Mouse (Mus musculus): ENCODE results near the gene Sept1. TPM values are rescaled to one million over a fixed set of nuclear protein-coding genes. Genes with fewer than 3 reads are reported as not detected.

The Sept1 gene
- polyA plus RNA-seq, 1 experiment from 2014 or later, result 20.5 TPM

- no peak overlapping the region for H3K9ac ChIP-seq (ENCODE audit: low read depth, low read length)
- WGBS, result 98% methylated on average over 3 of the region's 3 CpGs
- H3K9me3 ChIP-seq (replicated peaks; ENCODE audit: low read length), result no peaks in the 10 kb centered on the region
- H3K27me3 ChIP-seq (ENCODE audit: insufficient read depth, low read length), result no peaks in the 10 kb centered on the region
- no peak overlapping the region for H3K4me3 ChIP-seq (replicated peaks; ENCODE audit: low read depth, low read length)
- peaks cover 7% of the 10 kb centered on the region; the same call in 1 of the 2 replicates for H3K4me1 ChIP-seq (replicated peaks; ENCODE audit: insufficient read depth, low read length)
- H3K27ac ChIP-seq, result no peak overlapping the region
- no peak overlapping the region for H3K4me2 ChIP-seq (ENCODE audit: low read length)
- no peak for DNase-seq (ENCODE audit: low spot score)
- no peak for ATAC-seq (replicated peaks; ENCODE audit: low FRiP score, low read depth)
- TF ChIP-seq CTCF (IDR thresholded peaks at IDR 0.05; ENCODE audit: low read depth), result no peak
- no peaks in the 10 kb centered on the region for H3K36me3 ChIP-seq (ENCODE audit: insufficient read depth, low read length)
Observed at GRCm38 (mm10) chr7:127263526-127263925, 30.6 kb upstream of the Sept1 start.

DNA sequence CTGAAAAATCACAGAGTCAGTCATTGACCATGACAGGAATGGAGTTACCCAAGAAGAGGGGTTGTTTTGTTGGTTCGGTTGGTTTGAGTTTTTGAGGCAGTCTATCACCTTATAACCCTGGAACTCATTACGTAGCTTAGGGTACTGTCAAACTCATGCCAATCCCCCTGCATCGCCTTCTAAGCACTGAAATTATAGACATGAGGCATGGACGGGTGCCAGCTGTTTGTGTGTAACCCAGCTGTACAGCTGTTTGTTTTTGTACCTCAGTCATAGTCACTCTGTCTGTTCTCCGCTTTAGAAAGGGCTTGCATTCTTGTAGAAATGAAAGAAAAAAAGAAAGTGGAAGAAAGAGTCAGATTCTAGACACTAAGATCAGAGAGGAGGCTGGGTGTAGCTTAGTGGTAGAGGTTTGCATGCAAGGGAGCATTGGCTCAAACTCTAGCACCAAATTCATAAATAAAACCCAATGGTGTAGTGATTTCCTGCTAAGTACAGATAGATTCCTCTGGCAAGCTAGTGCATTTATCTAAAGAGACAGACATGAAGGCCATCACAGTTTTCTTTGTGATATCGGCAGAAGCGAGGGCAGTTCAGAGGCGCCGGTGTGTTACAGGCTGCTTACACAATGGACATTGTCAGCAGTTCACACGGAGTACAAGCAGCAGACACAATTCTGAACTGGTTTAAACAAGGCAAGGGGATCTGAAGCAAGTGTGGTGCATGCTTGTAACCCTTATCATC is 29.5 kb upstream of the Sept1 start:
- ATAC-seq (replicated peaks; ENCODE audit: low FRiP score, low read depth), result no peak
- no peak for TF ChIP-seq CTCF (IDR thresholded peaks at IDR 0.05; ENCODE audit: low read depth)
- no peak overlapping the region for H3K4me3 ChIP-seq (replicated peaks; ENCODE audit: low read depth, low read length)
- H3K27me3 ChIP-seq (ENCODE audit: insufficient read depth, low read length), result no peaks in the 10 kb centered on the region
- peaks cover 7% of the 10 kb centered on the region; the same call in 1 of the 2 replicates for H3K4me1 ChIP-seq (replicated peaks; ENCODE audit: insufficient read depth, low read length)
- no peak for DNase-seq (ENCODE audit: low spot score)
- 78% methylated on average over 10 of the region's 10 CpGs for WGBS
- H3K36me3 ChIP-seq (ENCODE audit: insufficient read depth, low read length), result no peaks in the 10 kb centered on the region
- no peaks in the 10 kb centered on the region for H3K9me3 ChIP-seq (replicated peaks; ENCODE audit: low read length)
- no peak overlapping the region for H3K9ac ChIP-seq (ENCODE audit: low read depth, low read length)
- no peak overlapping the region for H3K4me2 ChIP-seq (ENCODE audit: low read length)
- no peak overlapping the region for H3K27ac ChIP-seq

GRCm38 (mm10) chr7:127260309-127261111 is 27.6 kb upstream of the Sept1 start, which contains the start of gene Dctpp1:
Gene Dctpp1, minus strand, starts transcription at chr7:127260709.
- under 1% methylated on average over 50 of the region's 50 CpGs for WGBS

DNA sequence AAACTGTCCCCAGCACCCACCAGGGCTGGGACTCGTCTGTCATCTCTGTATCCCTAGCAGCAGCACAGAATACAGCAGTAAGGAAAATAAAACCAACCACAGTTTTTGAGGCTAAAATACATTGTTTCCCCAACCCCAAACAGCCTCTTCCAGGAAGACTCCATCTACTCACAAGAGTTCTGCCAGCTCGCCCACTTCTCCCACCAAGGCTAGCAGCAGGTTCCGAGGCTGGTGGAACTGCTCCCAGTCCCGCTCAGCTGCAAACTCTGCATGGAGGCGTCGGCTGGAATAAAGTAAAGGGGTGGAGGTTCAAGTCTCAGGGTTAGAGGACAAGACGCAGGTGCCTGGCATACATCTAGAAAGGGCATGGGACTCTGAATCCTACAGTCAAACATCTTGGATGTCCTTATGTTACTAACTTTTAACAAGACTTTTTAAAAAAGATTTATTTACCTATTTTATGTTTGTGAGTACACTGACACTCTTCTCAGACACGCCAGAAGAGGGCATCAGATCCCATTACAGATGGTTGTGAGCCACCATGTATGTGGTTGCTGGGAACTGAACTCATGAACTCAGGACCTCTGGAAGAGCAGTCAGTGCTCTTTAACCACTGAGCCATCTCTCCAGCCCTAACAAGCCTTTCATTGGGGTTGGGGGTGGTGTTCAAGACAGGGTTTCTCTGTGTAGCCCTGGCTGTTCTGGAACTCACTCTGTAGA is 26.4 kb upstream of the Sept1 start:
- Histone ChIP-seq H3K9ac (ENCODE audit: low read depth, low read length) (no peak overlapping the region), H3K4me1 (replicated peaks; ENCODE audit: insufficient read depth, low read length) (peaks cover 13% of the 10 kb centered on the region), H3K27me3 (ENCODE audit: insufficient read depth, low read length) (no peaks in the 10 kb centered on the region), H3K27ac (no peak overlapping the region), H3K4me3 (replicated peaks; ENCODE audit: low read depth, low read length) (peak overlapping the region; percentile 54; the same call in 1 of the 2 replicates), H3K4me2 (ENCODE audit: low read length) (peak overlapping the region; percentile 77), H3K9me3 (replicated peaks; ENCODE audit: low read length) (no peaks in the 10 kb centered on the region), H3K36me3 (ENCODE audit: insufficient read depth, low read length) (no peaks in the 10 kb centered on the region)
- 71% methylated on average over 8 of the region's 8 CpGs for WGBS
- DNase-seq (ENCODE audit: low spot score), result no peak
- peak; percentile 34 for TF ChIP-seq CTCF (IDR thresholded peaks at IDR 0.05; ENCODE audit: low read depth)
- ATAC-seq (replicated peaks; ENCODE audit: low FRiP score, low read depth), result no peak

More at GRCm38 (mm10) chr7:127260309-127261111, 27.6 kb upstream of the Sept1 start, which contains the start of gene Dctpp1:
- H3K4me1 ChIP-seq (replicated peaks; ENCODE audit: insufficient read depth, low read length), result peaks cover 7% of the 10 kb centered on the region; the same call in 1 of the 2 replicates
- no peaks in the 10 kb centered on the region for H3K27me3 ChIP-seq (ENCODE audit: insufficient read depth, low read length)
- TF ChIP-seq CTCF (IDR thresholded peaks at IDR 0.05; ENCODE audit: low read depth), result peak; percentile 97
- H3K9ac ChIP-seq (ENCODE audit: low read depth, low read length), result peak within 1 kb of the TSS; percentile 56
- ATAC-seq (replicated peaks; ENCODE audit: low FRiP score, low read depth) (peak; percentile 95), DNase-seq (ENCODE audit: low spot score) (peak; percentile 100)
- H3K27ac ChIP-seq, result no peak within 1 kb of the TSS
- H3K4me3 ChIP-seq (replicated peaks; ENCODE audit: low read depth, low read length), result peak within 1 kb of the TSS; percentile 54
- no peaks in the 10 kb centered on the region for H3K36me3 ChIP-seq (ENCODE audit: insufficient read depth, low read length)
- no peaks in the 10 kb centered on the region for H3K9me3 ChIP-seq (replicated peaks; ENCODE audit: low read length)
- H3K4me2 ChIP-seq (ENCODE audit: low read length), result peak within 1 kb of the TSS; percentile 77

DNA sequence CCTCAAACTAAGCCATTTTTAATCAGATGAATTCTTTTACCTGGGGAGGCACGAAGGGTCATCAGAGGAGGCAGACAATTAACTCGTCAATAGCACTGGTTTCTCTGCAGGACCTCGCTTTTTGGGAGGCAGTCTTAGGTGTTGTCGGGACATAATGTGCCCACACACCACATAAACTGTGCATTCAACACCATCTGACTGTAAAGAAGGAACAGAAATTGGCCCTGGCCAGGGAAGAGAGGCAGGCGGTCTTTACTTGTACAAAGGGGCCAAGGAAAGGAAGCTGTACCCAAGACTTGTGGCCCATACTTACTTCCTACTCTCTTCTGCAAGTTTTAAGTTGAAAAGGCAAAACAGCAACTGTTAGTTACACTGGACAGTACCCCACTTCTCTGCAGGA is 23.6 kb upstream of the Sept1 start:
- WGBS, result 88% methylated on average over 5 of the region's 5 CpGs

DNA sequence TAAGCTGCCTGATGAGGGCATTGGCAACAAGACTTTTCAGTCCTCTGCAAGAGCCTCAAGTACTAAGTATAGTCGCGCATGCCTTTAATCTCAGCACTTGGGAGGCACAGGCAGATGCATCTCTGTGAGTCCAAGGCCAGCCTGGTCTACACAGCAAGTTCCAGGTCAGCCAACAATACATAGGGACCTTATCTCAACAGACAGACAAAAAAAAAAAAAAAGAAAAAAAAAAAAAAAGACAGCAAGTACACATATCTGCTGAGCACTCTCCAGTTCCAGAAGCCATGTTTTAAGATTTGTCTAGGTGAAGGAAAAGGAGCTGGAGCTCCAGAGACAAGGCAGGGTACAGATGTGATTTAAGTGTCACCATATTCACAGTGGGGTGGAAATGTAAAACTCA is 23.0 kb upstream of the Sept1 start:
- Histone ChIP-seq H3K4me2 (ENCODE audit: low read length) (no peak overlapping the region), H3K4me3 (replicated peaks; ENCODE audit: low read depth, low read length) (no peak overlapping the region), H3K9me3 (replicated peaks; ENCODE audit: low read length) (no peaks in the 10 kb centered on the region), H3K4me1 (replicated peaks; ENCODE audit: insufficient read depth, low read length) (peaks cover 13% of the 10 kb centered on the region), H3K27ac (no peak overlapping the region), H3K9ac (ENCODE audit: low read depth, low read length) (no peak overlapping the region), H3K27me3 (ENCODE audit: insufficient read depth, low read length) (no peaks in the 10 kb centered on the region), H3K36me3 (ENCODE audit: insufficient read depth, low read length) (no peaks in the 10 kb centered on the region)
- no peak for TF ChIP-seq CTCF (IDR thresholded peaks at IDR 0.05; ENCODE audit: low read depth)
- WGBS, result 86% methylated on average over 2 of the region's 2 CpGs
- DNase-seq (ENCODE audit: low spot score) (no peak), ATAC-seq (replicated peaks; ENCODE audit: low FRiP score, low read depth) (no peak)

More for the DNA sequence above, 23.6 kb upstream of the Sept1 start:
- DNase-seq (ENCODE audit: low spot score) (no peak), ATAC-seq (replicated peaks; ENCODE audit: low FRiP score, low read depth) (no peak)
- Histone ChIP-seq H3K4me3 (replicated peaks; ENCODE audit: low read depth, low read length) (no peak overlapping the region), H3K9ac (ENCODE audit: low read depth, low read length) (no peak overlapping the region), H3K9me3 (replicated peaks; ENCODE audit: low read length) (no peaks in the 10 kb centered on the region), H3K27ac (no peak overlapping the region), H3K4me1 (replicated peaks; ENCODE audit: insufficient read depth, low read length) (peaks cover 13% of the 10 kb centered on the region), H3K27me3 (ENCODE audit: insufficient read depth, low read length) (no peaks in the 10 kb centered on the region), H3K4me2 (ENCODE audit: low read length) (no peak overlapping the region), H3K36me3 (ENCODE audit: insufficient read depth, low read length) (no peaks in the 10 kb centered on the region)
- TF ChIP-seq CTCF (IDR thresholded peaks at IDR 0.05; ENCODE audit: low read depth), result no peak

All from kidney, postnatal 0 days (tissue).